Mouse (Mus musculus) effector memory CD4-positive, alpha-beta T cell, adult 5 months (primary cell): ENCODE results near the gene Rhox6. TPM values are rescaled to one million over a fixed set of nuclear protein-coding genes. Genes with fewer than 3 reads are reported as not detected.

Experiments
- polyA plus RNA-seq: library from polyadenylated mRNA; unstranded; fragments of 100-300 nt; shearing (Covaris generic); gene quantifications from one replicate; pipeline ENCODE4 v1.2.1, GENCODE M21; 2017

Gene Rhox6
- polyA plus RNA-seq, result not detected

GRCm38 (mm10) chrX:37826610-37827009 lies at the start of gene Rhox6:
Gene Rhox6, plus strand, starts transcription at chrX:37826910.

GRCm38 (mm10) chrX:37831386-37831785 lies 4.7 kb downstream of the Rhox6 start, which contains the start of gene Rhox7a:
Gene Rhox7a, plus strand, starts transcription at chrX:37831686.

GRCm38 (mm10) chrX:37878844-37879243 lies 52.1 kb downstream of the Rhox6 start, which contains the start of gene Rhox8:
Gene Rhox8, minus strand, starts transcription at chrX:37878944.

Other genes starting within 250 kb of the Rhox6 start
- not detected for gene Rhox3f, start 245.9 kb upstream of the Rhox6 start, polyA plus RNA-seq
- gene Rhox4f, start 219.2 kb upstream of the Rhox6 start, polyA plus RNA-seq, result 0.22 TPM
- gene Rhox3g, start 198.3 kb upstream of the Rhox6 start, polyA plus RNA-seq, result not detected
- not detected for gene Rhox2g, start 183.4 kb upstream of the Rhox6 start, polyA plus RNA-seq
- gene Rhox4g, start 175.6 kb upstream of the Rhox6 start, polyA plus RNA-seq, result not detected
- not detected for gene Rhox3h, start 158.1 kb upstream of the Rhox6 start, polyA plus RNA-seq
- gene Rhox2h, start 153.6 kb upstream of the Rhox6 start, polyA plus RNA-seq, result not detected
- not detected for gene Rhox5, start 22.1 kb upstream of the Rhox6 start, polyA plus RNA-seq
- gene Rhox7a, start 4.8 kb downstream of the Rhox6 start, polyA plus RNA-seq, result not detected
- not detected for gene Rhox8, start 52.0 kb downstream of the Rhox6 start, polyA plus RNA-seq
- gene Rhox7b, start 70.3 kb downstream of the Rhox6 start, polyA plus RNA-seq, result not detected
- gene Rhox9, start 74.9 kb downstream of the Rhox6 start, polyA plus RNA-seq, result not detected
- not detected for gene Btg1-ps1, start 191.9 kb downstream of the Rhox6 start, polyA plus RNA-seq
- not detected for gene Btg1-ps2, start 216.2 kb downstream of the Rhox6 start, polyA plus RNA-seq
- gene Rhox10, start 239.6 kb downstream of the Rhox6 start, polyA plus RNA-seq, result not detected